Mouse (Mus musculus) C2C12 (cell line): ENCODE results near the gene Mfsd4a.

Experiments
- CEBPB ChIP-seq: IDR thresholded peaks from one replicate; pipeline ENCODE4 v1.6.1; 2011; ENCODE audit warnings: low read depth, mild to moderate bottlenecking, control low read depth, moderate library complexity
- CTCF ChIP-seq: IDR thresholded peaks from one replicate; pipeline ENCODE4 v1.5.1; 2011; ENCODE audit not compliant: control insufficient read depth, insufficient read depth, insufficient read length
- MYOD1 ChIP-seq: IDR thresholded peaks from one replicate; pipeline ENCODE4 v1.6.1; 2011; ENCODE audit warnings: low read depth; ENCODE audit not compliant: control insufficient read depth, insufficient read length
- MYOG ChIP-seq: IDR thresholded peaks from one replicate; pipeline ENCODE4 v1.6.1; 2011; ENCODE audit not compliant: control insufficient read depth, insufficient read length; ENCODE audit errors: extremely low read depth
- USF1 ChIP-seq: IDR thresholded peaks from one replicate; pipeline ENCODE4 v1.6.1; 2011; ENCODE audit warnings: low read depth, mild to moderate bottlenecking, control low read depth, moderate library complexity

DNA sequence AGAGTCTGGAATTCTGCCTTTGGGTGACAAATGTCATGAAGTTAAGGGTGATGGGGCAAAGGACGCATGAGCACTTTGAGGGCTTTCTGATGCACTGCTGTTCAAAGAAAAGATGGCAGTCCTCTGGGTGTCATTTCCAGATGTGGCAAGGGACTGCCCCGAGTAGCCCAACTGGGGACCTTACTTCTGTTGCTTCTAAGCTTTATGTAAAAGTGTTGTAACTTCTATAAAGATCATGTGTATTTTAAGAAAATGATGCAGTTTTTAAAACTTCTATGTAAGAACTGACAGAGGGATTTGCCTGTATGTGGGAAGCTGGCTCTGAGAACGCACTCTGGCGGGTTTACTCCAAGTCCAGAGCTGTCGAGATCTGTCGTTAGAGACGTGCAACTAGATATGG lies 35.7 kb downstream of the Mfsd4a start:
- no peak for TF ChIP-seq CTCF
- no peak for TF ChIP-seq CEBPB
- TF ChIP-seq MYOD1, result no peak
- TF ChIP-seq USF1, result no peak
- TF ChIP-seq MYOG, result no peak
